Mouse (Mus musculus) monocyte, adult 59 days (primary cell): Measurements from ENCODE around the gene Sys1. TPM values are rescaled to one million over a fixed set of nuclear protein-coding genes. Genes with fewer than 3 reads are reported as not detected.

ENCODE experiments used
- total RNA-seq, 2 experiments: library from RNA; stranded (reverse); gene quantifications; one replicate each; pipeline ENCODE4 v1.2.4; 2023

Sys1 gene
- 10 to 100 TPM; 35.5 to 36.0 TPM for total RNA-seq

DNA sequence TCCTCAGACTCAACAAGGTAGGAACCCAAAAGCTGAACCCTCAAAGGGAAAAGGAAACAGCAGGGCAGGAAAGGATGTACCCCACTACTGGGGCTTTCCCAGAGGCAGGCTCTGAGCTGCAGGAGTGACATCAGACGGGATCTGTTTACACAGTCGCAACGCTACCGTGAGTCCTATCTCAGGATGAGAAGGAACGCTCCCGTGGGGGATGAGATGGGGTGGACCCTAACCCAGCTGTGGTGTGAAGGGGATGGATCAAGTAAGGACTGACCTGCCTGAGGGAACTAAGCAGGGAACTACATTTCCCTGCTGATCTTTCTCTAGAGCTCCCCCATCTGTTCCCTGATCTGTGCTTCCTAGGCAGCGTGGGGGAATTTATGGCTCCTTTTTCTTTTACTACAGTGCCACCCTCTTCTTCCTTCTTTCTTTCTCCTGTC is at the start of gene Sys1:
Sys1 (plus strand) TSS at position 101 of the 437 bp plus-strand sequence.

DNA sequence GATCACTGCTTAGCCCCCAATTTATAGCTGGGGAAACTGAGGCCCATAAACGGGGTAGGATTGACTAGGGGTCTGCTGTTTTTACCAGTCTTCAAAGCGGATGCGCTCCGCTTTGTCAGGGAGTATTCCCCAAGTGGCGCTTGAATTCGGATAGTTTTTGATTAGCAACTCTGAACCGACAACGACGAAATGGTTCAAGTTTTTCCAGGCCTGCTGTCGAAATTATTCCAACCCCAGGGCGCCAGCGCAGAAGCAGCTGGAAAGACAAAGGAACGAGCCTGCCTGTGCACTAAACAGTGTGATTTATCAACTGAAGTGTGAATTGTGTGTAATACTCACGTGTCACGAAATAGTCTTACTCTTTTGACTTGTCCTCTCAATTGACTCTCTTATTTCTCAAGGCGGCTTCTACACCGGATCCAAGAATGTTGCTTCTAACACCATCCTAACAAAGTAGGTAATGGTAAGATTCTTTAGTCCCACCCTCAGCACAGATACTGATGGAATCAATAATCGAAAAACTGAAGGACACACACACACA is 13.2 kb upstream of the Sys1 start, which contains the start of gene Sdc4:
Sdc4 (minus strand) TSS at position 428 of the 541 bp plus-strand sequence.

DNA sequence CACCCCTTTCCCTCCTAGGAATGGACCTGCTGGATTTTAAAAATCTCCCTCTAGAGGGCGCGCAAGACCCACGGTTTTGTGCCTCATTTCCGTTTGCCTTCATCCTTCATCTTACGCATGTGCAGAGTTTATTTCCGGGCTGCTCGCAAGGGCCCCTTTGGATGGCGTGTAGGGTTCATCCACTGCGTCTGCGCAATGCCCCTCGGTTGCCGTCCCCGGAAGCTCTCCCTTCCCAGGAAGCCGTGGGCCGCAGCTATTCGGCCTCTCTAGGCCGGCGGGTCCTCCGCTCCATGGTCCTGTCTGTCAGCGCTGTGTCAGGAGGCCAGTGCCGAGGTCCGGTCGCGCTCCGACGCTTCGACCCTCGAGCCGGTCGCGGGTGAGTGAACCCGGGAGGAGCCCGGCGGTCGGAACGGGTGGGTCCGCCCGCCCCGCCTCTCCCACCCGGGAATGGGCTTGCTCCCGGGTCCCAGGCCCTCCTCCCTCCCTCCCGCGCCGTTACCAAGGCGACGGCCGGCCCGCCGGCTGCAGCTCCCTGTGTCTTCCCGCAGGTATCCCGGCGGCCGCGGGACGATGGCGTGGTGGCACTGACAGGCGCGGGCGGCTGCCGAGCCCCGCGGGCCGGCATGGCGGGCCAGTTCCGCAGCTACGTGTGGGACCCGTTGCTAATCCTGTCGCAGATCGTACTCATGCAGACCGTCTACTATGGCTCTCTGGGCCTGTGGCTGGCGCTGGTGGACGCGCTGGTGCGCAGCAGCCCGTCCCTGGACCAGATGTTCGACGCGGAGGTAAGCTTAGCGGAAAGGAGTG is 4.2 kb downstream of the Sys1 start, which contains the start of gene Gm20458:
Gm20458 (plus strand) TSS at position 223 of the 807 bp plus-strand sequence.

DNA sequence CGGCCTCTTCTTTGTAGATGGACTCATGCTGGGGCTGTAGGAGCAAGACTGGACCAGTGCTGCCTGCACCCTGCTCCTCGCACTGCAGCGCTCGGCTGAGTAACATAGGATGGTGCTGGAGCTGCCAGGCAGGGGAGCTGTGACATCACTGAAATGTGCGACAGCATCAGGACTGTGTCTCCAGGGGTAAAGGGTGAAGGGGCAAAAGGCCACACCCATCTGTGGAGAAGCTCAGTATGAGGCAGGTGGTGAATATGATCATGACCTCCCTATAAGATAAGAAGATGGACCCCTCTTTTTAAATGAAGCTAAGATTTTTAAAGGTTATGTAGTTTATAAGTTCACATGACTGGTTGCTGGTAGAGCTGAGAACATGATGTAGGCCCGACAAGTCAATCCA is 16.9 kb downstream of the Sys1 start, which contains the start of gene Trp53tg5:
Trp53tg5 (minus strand) TSS at position 101 of the 400 bp plus-strand sequence.

DNA sequence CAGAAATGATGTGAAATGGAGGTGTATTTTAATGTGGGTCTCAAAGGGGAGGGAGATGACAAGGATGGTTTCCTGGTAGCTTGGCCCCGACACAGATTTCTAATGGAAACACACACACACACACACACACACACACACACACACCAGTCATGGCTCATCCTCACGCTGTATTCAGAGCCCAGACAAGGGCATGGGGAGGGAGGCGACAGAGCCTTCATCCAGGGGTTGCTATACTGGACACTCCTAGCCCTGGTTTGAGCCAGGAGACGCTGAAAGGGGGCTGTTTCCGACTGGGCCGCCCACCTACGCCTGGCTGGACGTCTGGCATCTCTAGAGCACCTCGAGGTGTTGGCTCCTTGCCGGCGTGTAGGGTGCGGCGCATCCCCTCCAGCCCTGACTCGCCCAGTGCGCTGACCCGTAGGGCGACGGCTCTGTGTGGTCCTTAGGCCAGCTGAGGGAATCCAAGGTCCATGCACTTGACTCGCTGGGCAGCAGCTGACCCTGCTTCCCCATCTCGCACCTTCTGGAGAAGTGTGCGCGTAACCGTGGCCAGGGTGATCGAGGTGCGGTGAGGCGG is 29.0 kb downstream of the Sys1 start, which contains the start of gene Dbndd2:
Dbndd2 (plus strand) TSS at position 426 of the 577 bp plus-strand sequence.

DNA sequence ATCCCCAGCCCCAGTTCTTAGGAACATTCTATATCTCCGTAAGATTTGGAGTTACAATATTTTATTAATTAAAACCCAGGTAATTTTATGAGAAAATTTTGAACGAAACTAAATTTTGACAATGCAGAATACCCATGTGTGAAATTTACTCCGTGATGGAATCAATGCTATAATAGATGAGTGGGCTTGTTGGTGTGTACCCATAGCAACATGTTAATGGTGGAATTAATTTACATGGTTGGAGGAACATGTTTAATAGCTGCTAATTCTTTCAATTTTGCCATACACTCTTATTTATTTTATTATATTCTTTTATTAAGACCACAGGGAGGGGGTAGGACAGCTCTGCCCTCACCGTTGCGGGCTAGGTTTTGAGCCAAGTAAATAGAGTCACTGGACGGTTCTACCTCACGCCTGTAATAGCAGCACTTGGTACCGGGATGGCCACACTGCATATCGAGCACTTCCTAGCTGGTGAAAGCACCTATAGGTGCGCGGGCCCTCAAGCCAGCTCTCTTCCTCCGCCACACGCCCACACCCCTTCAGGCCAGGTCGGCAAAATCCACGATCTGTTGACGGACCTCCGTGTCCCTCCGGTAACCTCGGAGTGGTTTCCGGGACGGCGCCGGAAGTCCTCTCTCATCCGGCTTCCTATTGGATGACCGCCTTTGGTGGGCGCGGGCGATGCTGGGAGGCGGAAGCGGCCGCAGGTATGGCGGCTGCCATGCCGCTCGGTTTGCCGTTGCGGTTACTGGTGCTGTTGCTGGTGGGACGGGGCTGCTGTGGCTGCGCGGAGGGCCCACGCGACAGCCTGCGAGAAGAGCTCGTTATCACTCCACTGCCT is 40.3 kb downstream of the Sys1 start, which contains the start of gene Pigt:
Pigt (plus strand) TSS at position 674 of the 844 bp plus-strand sequence.

Other genes with a start within 250 kb of the Sys1 start
- not detected for gene Wfdc15b, start 235.3 kb upstream of the Sys1 start, total RNA-seq
- gene Svs2, start 218.5 kb upstream of the Sys1 start, total RNA-seq, result not detected
- not detected for gene Svs3b, start 200.3 kb upstream of the Sys1 start, total RNA-seq
- not detected for gene Svs4, start 178.5 kb upstream of the Sys1 start, total RNA-seq
- gene Svs3a, start 167.7 kb upstream of the Sys1 start, total RNA-seq, result not detected
- gene Svs6, start 140.2 kb upstream of the Sys1 start, total RNA-seq, result not detected
- gene Svs5, start 124.2 kb upstream of the Sys1 start, total RNA-seq, result not detected
- 100 to 1,000 TPM; 227 to 229 TPM for gene Slpi, start 67.9 kb upstream of the Sys1 start, total RNA-seq
- not detected for gene Rbpjl, start 53.8 kb upstream of the Sys1 start, total RNA-seq
- gene Matn4, start 51.8 kb upstream of the Sys1 start, total RNA-seq, result not detected
- 10 to 100 TPM; 13.2 to 13.8 TPM for gene Sdc4, start 13.1 kb upstream of the Sys1 start, total RNA-seq
- gene Gm20458, start 4.0 kb downstream of the Sys1 start, total RNA-seq, result 10 to 100 TPM; 10.9 to 12.8 TPM
- not detected for gene Trp53tg5, start 16.8 kb downstream of the Sys1 start, total RNA-seq
- 10 to 100 TPM; 11.1 to 19.7 TPM for gene Dbndd2, start 29.1 kb downstream of the Sys1 start, total RNA-seq
- 10 to 100 TPM; 74.5 to 76.9 TPM for gene Pigt, start 40.6 kb downstream of the Sys1 start, total RNA-seq
- gene Wfdc2, start 105.4 kb downstream of the Sys1 start, total RNA-seq, result not detected
- gene Spint3, start 116.5 kb downstream of the Sys1 start, total RNA-seq, result not detected
- not detected for gene Wfdc6a, start 128.5 kb downstream of the Sys1 start, total RNA-seq
- gene Eppin, start 136.6 kb downstream of the Sys1 start, total RNA-seq, result not detected
- gene Wfdc6b, start 156.6 kb downstream of the Sys1 start, total RNA-seq, result not detected
- gene Wfdc8, start 156.7 kb downstream of the Sys1 start, total RNA-seq, result not detected
- gene Wfdc16, start 181.8 kb downstream of the Sys1 start, total RNA-seq, result not detected
- not detected for gene Wfdc10, start 199.1 kb downstream of the Sys1 start, total RNA-seq
- gene Wfdc9, start 199.6 kb downstream of the Sys1 start, total RNA-seq, result not detected
- not detected for gene Wfdc11, start 217.1 kb downstream of the Sys1 start, total RNA-seq
- gene Wfdc13, start 228.1 kb downstream of the Sys1 start, total RNA-seq, result not detected
- not detected for gene Spint4, start 241.5 kb downstream of the Sys1 start, total RNA-seq